Mouse (Mus musculus) CD8-positive naive resting alpha-beta T cell, adult 57 days (primary cell): ENCODE measurements around the gene Vmn2r40. TPM values are rescaled to one million over a fixed set of nuclear protein-coding genes. Genes with fewer than 3 reads are reported as not detected.

Experiments used
- total RNA-seq: library from RNA; stranded (reverse); gene quantifications from one replicate; pipeline ENCODE4 v1.2.4, GENCODE M21; 2023

Vmn2r40 gene
- total RNA-seq = not detected

DNA sequence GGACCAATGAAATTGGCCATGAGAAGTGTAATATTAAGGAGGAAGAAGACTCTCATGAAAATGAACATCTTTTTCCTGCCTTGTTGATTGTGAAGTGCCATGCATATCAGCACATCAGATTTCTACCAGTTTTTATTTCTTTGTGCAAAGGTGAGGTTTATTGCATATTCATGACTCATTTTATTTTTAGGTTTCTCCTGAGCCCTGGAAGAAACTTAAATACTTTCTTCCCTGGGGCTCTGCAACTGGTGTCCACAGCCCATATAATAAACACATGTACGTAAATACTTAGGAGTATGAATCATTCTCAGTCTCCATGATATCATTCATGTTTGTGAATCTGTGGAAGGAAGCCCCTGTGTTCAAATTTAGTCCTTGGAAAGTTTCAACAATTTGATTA, at the start of gene Vmn2r40:
Gene Vmn2r40 (minus strand): TSS at position 101 of the 400 bp plus-strand sequence.

Other genes with a start within 250 kb of the Vmn2r40 start
- gene Vmn2r39, start 99.4 kb upstream of the Vmn2r40 start, total RNA-seq = not detected
- not detected for gene Vmn2r38, start 166.4 kb upstream of the Vmn2r40 start, total RNA-seq